Mouse (Mus musculus) testis, adult 2 months (tissue): ENCODE measurements around the gene A930017K11Rik. TPM values are rescaled to one million over a fixed set of nuclear protein-coding genes. Genes with fewer than 3 reads are reported as not detected.

ENCODE experiments used
- H3K27ac ChIP-seq: fragments of 200-500 bp; 2 replicates; pipeline ENCODE4 v1.5.1; 2012; ENCODE audit warnings: low read depth, low read length; ENCODE audit not compliant: control insufficient read depth, insufficient read depth
- H3K27me3 ChIP-seq: fragments of 200-500 bp; 2 replicates; pipeline ENCODE4 v1.6.1; 2012; ENCODE audit warnings: mild to moderate bottlenecking, low read length, moderate library complexity; ENCODE audit not compliant: control insufficient read depth, insufficient read depth
- H3K36me3 ChIP-seq: fragments of 200-500 bp; 2 replicates; pipeline ENCODE4 v1.6.1; 2012; ENCODE audit warnings: mild to moderate bottlenecking, low read length; ENCODE audit not compliant: control insufficient read depth, insufficient read depth
- H3K4me1 ChIP-seq: fragments of 200-500 bp; 2 replicates; pipeline ENCODE4 v1.6.1; 2012; ENCODE audit warnings: low read length; ENCODE audit not compliant: control insufficient read depth, insufficient read depth
- H3K4me3 ChIP-seq: fragments of 200-500 bp; 2 replicates; pipeline ENCODE4 v1.5.1; 2012; ENCODE audit warnings: low read depth, mild to moderate bottlenecking, low read length, moderate library complexity, mixed read lengths; ENCODE audit not compliant: control insufficient read depth
- CTCF ChIP-seq: fragments of 200-500 bp; IDR thresholded peaks from 2 replicates; pipeline ENCODE4 v1.5.1; 2012; ENCODE audit warnings: low read depth, mild to moderate bottlenecking, inconsistent platforms, low read length, moderate library complexity; ENCODE audit not compliant: control insufficient read depth, insufficient read depth, insufficient replicate concordance
- POLR2A ChIP-seq: fragments of 200-500 bp; IDR thresholded peaks from 2 replicates; pipeline ENCODE4 v1.6.1; 2012; ENCODE audit warnings: low read depth, mild to moderate bottlenecking, inconsistent platforms, low read length, moderate library complexity; ENCODE audit not compliant: control insufficient read depth
- polyA plus RNA-seq: library from polyadenylated mRNA; depleted of rRNA; stranded (reverse); fragments of >200 nt; gene quantifications from 2 replicates; pipeline ENCODE4 v1.2.3, GENCODE M21; 2012; rRNA removed

Gene A930017K11Rik
- polyA plus RNA-seq, 1 experiment, result 0.10 TPM

DNA sequence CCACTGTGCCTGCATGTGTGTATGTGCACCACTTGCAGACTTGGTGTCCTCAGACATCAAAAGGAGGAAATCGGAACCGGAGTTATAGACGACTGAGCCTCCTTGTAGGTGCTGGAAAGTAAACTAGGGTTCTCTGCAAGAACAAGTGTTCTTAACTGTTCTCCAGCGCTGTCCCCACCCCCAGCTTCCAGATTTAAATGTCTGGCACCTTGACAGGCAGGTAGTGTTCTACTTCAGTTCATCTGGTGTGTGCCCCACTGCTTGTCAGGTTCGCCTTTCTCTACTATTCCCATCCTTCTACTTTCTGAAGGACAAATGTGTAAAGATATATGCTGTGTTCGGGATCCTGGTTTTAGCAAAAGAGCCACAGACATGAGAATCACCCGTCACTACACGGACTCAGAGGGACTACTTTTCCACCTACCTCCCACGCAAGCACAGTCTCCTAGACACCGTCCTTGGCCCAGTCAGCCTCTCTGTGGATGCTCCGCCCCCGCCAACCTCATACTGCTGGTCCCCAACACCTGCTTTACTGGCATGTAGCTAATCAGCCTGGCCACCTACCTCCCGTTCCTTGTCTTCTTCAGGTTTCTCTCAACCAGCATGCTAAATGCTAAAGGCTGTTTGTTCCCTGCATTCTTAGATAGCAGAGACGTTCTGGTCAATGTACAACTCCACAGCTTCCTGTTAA, 39.0 kb downstream of the A930017K11Rik start:
- H3K4me3 ChIP-seq, result no peak overlapping the region
- no peaks in the 10 kb centered on the region; the same call in 1 of the 2 replicates for H3K36me3 ChIP-seq
- no peaks in the 10 kb centered on the region for H3K27me3 ChIP-seq
- TF ChIP-seq CTCF, result no peak
- TF ChIP-seq POLR2A, result no peak
- H3K27ac ChIP-seq, result no peak overlapping the region
- peaks cover 3% of the 10 kb centered on the region for H3K4me1 ChIP-seq

DNA sequence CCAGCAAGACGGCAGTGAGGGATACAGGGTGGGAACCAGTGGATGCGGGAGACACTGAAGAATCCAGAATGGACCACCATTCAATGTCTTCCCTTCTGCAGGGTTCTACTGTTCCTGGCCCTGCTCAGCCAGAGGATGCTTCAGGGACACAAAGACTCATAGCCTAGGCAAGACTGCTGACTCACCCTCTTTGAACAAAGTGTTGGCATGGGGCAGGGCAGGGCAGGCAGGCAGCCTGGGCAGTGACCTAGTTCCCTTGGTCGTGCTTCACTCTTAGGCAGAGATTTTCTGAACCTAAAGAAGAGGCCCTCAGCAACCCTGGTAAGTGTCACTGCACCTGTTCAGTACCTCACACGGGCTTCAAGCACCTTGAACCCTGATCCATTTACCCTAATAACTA, 40.5 kb downstream of the A930017K11Rik start:
- TF ChIP-seq POLR2A (no peak), CTCF (no peak)

DNA sequence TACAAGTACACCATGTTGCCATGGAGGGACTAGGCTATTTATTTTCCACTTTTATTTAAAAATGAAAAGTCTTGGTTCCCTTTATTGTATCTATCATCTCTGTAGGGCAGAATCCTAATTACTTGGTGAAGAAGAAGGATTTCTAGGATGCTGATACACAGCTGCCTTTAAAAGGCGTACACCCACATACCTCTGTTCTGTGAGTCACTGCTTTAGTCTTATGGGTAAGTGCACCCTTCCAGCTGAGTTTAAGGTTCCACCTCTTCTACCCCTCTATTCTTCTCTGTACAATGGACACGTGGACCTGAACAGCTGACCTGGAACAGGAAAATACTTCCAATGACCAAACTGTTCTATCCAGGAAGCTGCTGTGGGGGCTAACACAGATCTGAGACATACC, 44.7 kb downstream of the A930017K11Rik start:
- H3K4me3 ChIP-seq, result no peak overlapping the region
- no peak for TF ChIP-seq CTCF
- no peak for TF ChIP-seq POLR2A
- no peaks in the 10 kb centered on the region for H3K36me3 ChIP-seq
- no peaks in the 10 kb centered on the region for H3K4me1 ChIP-seq
- no peak overlapping the region for H3K27ac ChIP-seq
- no peaks in the 10 kb centered on the region for H3K27me3 ChIP-seq

More for the DNA sequence above, 40.5 kb downstream of the A930017K11Rik start:
- H3K36me3 ChIP-seq, result no peaks in the 10 kb centered on the region
- H3K4me1 ChIP-seq, result no peaks in the 10 kb centered on the region
- H3K27ac ChIP-seq, result no peak overlapping the region
- no peaks in the 10 kb centered on the region for H3K27me3 ChIP-seq
- H3K4me3 ChIP-seq, result no peak overlapping the region

DNA sequence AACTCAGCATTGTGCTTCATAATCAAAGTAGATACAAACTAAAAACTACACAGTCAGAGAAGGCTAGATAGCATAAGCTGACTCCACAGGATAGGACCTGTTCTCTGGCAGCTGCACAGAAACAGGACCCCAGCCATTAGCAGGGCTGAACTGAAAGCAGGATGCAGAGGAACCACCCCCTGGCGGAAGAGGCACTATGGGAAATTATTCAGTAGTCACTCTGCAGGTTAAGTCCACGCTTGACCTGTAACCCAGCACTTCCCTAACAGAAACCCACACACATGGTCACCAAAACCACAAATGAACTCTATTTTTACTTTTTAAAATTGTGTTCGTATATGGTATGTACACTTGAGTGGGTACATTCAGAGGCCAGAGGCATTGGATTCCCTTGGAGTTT, 49.3 kb downstream of the A930017K11Rik start:
- Histone ChIP-seq H3K4me1 (no peaks in the 10 kb centered on the region), H3K36me3 (no peaks in the 10 kb centered on the region), H3K4me3 (no peak overlapping the region), H3K27me3 (no peaks in the 10 kb centered on the region), H3K27ac (no peak overlapping the region)
- no peak for TF ChIP-seq CTCF
- no peak for TF ChIP-seq POLR2A

DNA sequence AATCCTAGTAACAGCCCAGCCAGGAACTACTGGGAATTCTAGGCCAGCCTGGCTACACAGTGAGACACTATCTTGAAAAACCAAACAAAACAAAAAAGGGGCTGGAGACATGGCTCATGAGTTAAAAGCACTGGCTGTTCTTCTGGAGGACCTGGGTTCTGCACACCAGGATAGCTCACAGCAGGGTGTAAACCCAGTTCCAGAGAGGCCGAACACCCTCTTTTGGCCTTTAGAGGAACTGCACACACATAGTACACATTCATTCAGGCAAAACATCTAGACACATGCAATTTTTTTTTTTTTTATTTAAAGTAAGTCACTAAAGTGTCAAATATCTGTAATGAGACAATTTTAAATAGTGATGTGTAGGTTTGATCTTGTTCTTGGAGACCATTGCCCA, 52.2 kb downstream of the A930017K11Rik start:
- Histone ChIP-seq H3K4me1 (no peaks in the 10 kb centered on the region), H3K27ac (no peak overlapping the region), H3K4me3 (no peak overlapping the region), H3K27me3 (no peaks in the 10 kb centered on the region), H3K36me3 (no peaks in the 10 kb centered on the region)
- TF ChIP-seq POLR2A, result no peak
- TF ChIP-seq CTCF, result no peak

Other genes with a start within 250 kb of the A930017K11Rik start
- 0.44 and 0.84 TPM in 2 replicates for gene Gng13, start 235.4 kb downstream of the A930017K11Rik start, polyA plus RNA-seq
- gene Chtf18, start 225.1 kb downstream of the A930017K11Rik start, polyA plus RNA-seq, result 16.1 and 18.9 TPM in 2 replicates
- 8.3 and 9.8 TPM in 2 replicates for gene Rpusd1, start 224.9 kb downstream of the A930017K11Rik start, polyA plus RNA-seq
- 0.65 and 1.0 TPM in 2 replicates for gene Mslnl, start 216.5 kb downstream of the A930017K11Rik start, polyA plus RNA-seq
- gene Msln, start 198.2 kb downstream of the A930017K11Rik start, polyA plus RNA-seq, result 0.63 and 0.82 TPM in 2 replicates
- gene Narfl, start 178.8 kb downstream of the A930017K11Rik start, polyA plus RNA-seq, result 17.9 and 20.3 TPM in 2 replicates
- 81.1 and 83.4 TPM in 2 replicates for gene Haghl, start 166.9 kb downstream of the A930017K11Rik start, polyA plus RNA-seq
- 1.3 and 1.6 TPM in 2 replicates for gene Ccdc78, start 166.0 kb downstream of the A930017K11Rik start, polyA plus RNA-seq
- gene Fam173a, start 159.7 kb downstream of the A930017K11Rik start, polyA plus RNA-seq, result 49.8 and 55.5 TPM in 2 replicates
- gene AC134908.4, start 156.9 kb downstream of the A930017K11Rik start, polyA plus RNA-seq, result not detected in 2 replicates
- 19.4 and 21.1 TPM in 2 replicates for gene Metrn, start 155.4 kb downstream of the A930017K11Rik start, polyA plus RNA-seq
- gene Fbxl16, start 143.5 kb downstream of the A930017K11Rik start, polyA plus RNA-seq, result 6.2 and 7.1 TPM in 2 replicates
- gene Wdr24, start 128.9 kb downstream of the A930017K11Rik start, polyA plus RNA-seq, result 35.8 and 36.0 TPM in 2 replicates
- gene Jmjd8, start 123.7 kb downstream of the A930017K11Rik start, polyA plus RNA-seq, result 16.4 and 18.6 TPM in 2 replicates
- gene Stub1, start 119.2 kb downstream of the A930017K11Rik start, polyA plus RNA-seq, result 81.1 and 82.0 TPM in 2 replicates
- 2.1 and 2.7 TPM in 2 replicates for gene Rhbdl1, start 115.3 kb downstream of the A930017K11Rik start, polyA plus RNA-seq
- gene Gm20683, start 110.8 kb downstream of the A930017K11Rik start, polyA plus RNA-seq, result 9.0 and 11.2 TPM in 2 replicates
- 37.5 and 38.7 TPM in 2 replicates for gene Rhot2, start 107.7 kb downstream of the A930017K11Rik start, polyA plus RNA-seq
- gene Wdr90, start 91.1 kb downstream of the A930017K11Rik start, polyA plus RNA-seq, result 49.9 and 54.9 TPM in 2 replicates
- 28.2 and 28.8 TPM in 2 replicates for gene Mcrip2, start 83.8 kb downstream of the A930017K11Rik start, polyA plus RNA-seq
- 49.8 and 56.2 TPM in 2 replicates for gene Mettl26, start 77.5 kb downstream of the A930017K11Rik start, polyA plus RNA-seq
- gene Wfikkn1, start 71.7 kb downstream of the A930017K11Rik start, polyA plus RNA-seq, result 0.96 and 0.98 TPM in 2 replicates
- gene Rab40c, start 32.8 kb downstream of the A930017K11Rik start, polyA plus RNA-seq, result 30.2 and 31.9 TPM in 2 replicates
- 21.4 and 24.4 TPM in 2 replicates for gene Pigq, start 7.6 kb downstream of the A930017K11Rik start, polyA plus RNA-seq
- gene Nhlrc4, start 7.6 kb downstream of the A930017K11Rik start, polyA plus RNA-seq, result 0.40 and 0.69 TPM in 2 replicates
- 20.1 and 22.1 TPM in 2 replicates for gene Capn15, start 33.2 kb upstream of the A930017K11Rik start, polyA plus RNA-seq
- 35.2 and 37.5 TPM in 2 replicates for gene Rab11fip3, start 117.0 kb upstream of the A930017K11Rik start, polyA plus RNA-seq
- 9.8 and 12.0 TPM in 2 replicates for gene Decr2, start 137.8 kb upstream of the A930017K11Rik start, polyA plus RNA-seq
- 5.3 and 5.4 TPM in 2 replicates for gene Nme4, start 143.0 kb upstream of the A930017K11Rik start, polyA plus RNA-seq
- 361 and 374 TPM in 2 replicates for gene Tmem8, start 160.7 kb upstream of the A930017K11Rik start, polyA plus RNA-seq
- 30.4 and 36.5 TPM in 2 replicates for gene Mrpl28, start 170.9 kb upstream of the A930017K11Rik start, polyA plus RNA-seq
- gene Axin1, start 186.1 kb upstream of the A930017K11Rik start, polyA plus RNA-seq, result 14.4 and 15.0 TPM in 2 replicates
- gene Pdia2, start 246.5 kb upstream of the A930017K11Rik start, polyA plus RNA-seq, result not detected in 2 replicates